Mouse (Mus musculus) lung, postnatal 14 days (tissue): ENCODE results near the gene Tubb2a.

ENCODE experiments used
- DNase-seq: peaks from one replicate; pipeline ENCODE4 v3.0.0; 2021

Tubb2a gene

GRCm38 (mm10) chr13:34077492-34078271 lies at the start of gene Tubb2a:
Tubb2a (minus strand) TSS chr13:34078007.
- peak; percentile 96 for DNase-seq

DNA sequence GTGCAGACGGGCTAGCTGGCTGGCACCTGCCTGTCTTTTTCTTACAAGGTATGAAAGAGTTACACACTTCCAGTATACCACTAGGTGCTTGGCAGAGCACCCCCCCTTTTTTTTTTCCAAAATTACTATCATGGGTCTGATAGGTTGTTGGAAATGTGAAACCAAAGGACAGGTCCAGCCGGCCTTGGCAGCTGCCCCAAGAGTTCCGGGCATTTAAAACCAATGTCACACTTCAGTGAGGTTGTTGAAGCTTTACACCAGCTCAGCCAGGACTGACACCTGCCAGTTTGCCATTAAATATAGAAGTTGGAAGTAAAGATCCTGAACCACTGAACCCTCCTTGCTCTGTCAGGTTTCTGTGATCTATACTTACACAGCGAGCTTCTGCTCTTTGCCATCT lies 47.9 kb upstream of the Tubb2a start:
- no peak for DNase-seq

- no peak for DNase-seq
Observed at GRCm38 (mm10) chr13:34120536-34120935, 42.7 kb upstream of the Tubb2a start.

DNA sequence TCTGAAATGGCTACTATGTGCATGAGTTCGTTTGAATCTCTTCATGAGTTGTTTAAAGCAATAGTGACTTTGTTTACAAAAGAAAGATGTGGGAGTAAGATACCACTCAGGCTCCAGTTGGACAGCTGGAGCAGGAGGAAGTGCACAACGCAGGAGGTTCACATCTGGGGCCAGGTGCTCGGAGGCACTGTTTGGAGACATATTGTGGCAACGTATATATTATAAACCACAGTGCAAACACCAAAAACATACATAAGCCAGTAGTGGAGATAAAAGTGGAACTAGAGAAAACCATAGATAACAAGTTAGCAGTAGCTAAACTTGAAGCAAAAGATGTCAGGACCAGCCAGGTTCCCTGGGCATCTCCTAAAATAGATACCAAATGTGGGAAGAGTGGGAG lies 41.6 kb upstream of the Tubb2a start:
- no peak for DNase-seq

GRCm38 (mm10) chr13:34118816-34119215 lies 41.0 kb upstream of the Tubb2a start:
- no peak for DNase-seq

DNA sequence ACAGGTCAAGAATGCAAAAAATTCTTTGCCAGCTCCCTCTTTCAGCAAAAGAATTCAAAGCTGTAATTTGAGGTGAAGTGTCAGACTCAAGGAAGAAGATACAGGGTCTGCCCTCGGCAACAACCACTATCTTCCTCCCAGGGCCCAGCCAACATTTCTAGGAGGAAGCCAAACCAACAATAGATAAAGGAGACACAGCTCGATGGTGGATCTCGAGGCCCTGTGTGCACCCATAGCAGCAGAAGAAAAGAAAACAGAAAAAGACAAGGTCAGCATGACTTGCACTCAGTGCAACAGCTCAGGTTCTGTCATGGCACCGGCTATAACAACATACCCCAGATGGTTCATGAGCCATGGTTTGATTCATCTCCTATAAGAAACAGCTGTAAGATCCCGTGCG lies 38.7 kb upstream of the Tubb2a start:
- DNase-seq, result no peak

DNA sequence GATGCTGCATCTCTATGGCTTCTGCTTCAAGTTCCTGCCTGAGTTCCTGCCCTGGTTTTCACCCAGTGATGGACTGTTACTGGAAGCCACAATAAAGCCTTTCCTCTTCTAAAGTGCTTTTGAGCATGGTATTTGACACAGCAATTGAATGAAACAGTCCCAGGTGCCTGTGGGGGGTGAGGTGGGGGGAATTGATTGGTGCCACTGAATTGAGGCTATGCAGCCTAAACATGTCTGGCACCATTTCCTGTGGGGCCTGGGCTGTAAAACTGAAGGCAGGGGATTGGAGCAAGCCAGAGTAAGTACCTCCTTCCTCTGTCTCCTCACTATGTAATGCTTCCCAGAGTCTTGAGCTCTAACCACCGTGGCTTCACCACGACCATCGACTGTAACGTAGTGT lies 36.8 kb upstream of the Tubb2a start:
- no peak for DNase-seq

DNA sequence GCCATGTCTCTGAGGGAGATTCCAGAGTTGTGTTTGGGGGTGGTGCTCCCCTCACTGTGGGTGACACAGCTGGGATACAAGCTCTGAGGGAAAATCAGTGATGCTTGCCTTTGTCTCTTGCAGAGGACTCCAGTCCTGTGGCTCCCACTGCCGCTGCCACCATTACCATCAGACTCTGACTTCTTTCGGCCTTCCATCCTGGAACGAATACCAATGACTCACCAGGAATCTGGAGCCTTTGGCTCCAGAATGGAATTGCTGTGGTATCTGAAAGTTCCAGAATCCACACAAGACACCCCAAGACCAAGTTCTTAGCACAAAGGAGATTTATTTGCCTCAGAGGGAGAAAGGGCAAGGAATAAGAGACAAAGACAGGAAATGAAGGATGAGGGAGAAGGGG lies 35.3 kb upstream of the Tubb2a start:
- no peak for DNase-seq

DNA sequence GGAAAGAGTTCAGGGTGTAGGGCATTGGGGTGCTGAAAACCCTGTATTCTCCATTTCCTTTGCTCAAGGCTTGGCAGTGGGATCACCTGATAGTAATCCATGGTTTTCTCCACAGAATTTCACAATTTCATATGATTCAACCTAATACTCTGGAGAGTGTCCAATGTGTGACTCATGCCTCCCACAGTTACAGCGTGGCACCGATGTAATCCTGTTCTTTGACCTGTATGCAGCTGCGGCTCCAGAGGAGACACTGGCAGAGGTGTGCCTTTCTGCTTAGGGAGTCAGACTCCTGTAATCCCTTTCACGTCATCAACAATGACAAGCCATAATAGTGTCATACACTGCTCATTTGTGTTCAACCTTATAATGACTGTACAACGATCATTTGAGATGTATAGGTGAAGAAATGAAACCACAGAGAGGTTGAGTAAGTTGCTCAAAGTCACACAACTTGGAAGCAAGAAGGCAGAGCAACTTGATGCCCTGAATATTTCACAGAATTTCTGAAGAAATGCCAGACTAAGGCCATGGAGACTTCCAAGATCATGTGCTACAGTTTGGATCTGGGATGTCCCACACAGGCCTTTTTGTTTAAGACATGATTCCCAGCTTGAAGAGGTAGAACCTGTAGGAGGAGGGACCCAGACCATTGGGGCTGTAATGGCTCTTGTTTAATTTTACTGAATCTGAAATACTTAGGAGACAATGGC lies 34.7 kb upstream of the Tubb2a start:
- DNase-seq, result peak; percentile 46

DNA sequence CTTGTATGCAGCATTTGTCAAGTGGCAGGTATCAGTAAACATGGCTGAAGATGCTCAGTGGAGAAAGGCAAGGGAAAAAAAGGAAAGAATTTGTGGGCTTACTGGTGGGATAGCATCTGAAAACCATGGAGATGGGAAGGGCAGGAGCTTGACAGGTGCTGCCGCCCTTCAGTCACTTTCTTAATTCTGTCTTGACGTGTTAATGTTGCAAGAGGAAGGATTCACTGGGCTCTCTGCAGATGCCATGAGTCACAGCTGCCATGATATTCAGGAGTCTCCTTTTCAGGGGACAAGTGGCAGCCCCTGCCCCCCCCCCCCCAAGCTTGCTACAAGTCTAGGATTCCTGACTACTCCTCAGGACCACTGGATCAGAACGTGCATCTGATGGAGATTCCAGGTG lies 34.1 kb upstream of the Tubb2a start:
- no peak for DNase-seq

DNA sequence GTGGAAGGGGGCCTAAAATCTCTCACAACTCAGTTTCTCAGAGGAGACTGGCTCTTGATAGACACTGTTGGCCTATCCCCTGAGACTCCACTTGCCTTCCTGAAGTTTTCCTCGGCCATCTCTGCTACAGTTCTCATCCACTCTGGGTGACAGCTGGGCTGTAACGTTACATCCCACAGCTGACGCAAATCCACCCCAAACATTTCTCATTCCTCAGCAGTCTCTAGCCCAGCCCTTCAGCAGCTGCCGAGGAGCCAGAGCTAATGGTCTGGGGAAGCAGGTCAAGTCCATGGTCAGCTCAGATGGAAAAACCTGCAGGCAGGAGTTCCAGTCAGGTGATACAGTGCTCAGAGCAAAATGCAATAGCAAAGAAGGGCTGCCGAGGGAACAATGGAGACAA lies 33.2 kb upstream of the Tubb2a start:
- DNase-seq, result no peak

GRCm38 (mm10) chr13:34109677-34110058 lies 31.9 kb upstream of the Tubb2a start:
- DNase-seq, result no peak

- no peak for DNase-seq
Observed at GRCm38 (mm10) chr13:34109035-34109676, 31.3 kb upstream of the Tubb2a start.

GRCm38 (mm10) chr13:34106999-34107398 lies 29.2 kb upstream of the Tubb2a start:
- no peak for DNase-seq

DNA sequence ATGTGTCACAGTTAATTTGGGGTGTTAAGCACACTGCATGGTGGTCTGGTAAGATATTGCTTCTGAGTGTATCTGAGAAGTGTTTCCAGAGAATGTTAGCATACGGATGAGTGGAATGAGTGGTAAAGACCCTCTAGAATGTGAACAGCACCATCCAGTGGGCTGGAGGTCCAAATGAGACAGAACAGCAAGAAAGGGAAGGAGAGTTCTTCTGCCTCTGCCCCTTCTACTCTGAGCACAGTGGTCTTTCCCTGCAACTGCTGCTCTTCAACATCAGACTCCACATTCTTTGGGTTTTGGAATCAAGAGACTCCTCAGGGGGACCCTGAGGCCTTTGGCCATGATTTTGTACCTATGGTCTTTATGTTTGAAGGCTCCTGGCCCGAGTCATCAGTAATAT lies 28.4 kb upstream of the Tubb2a start:
- DNase-seq, result no peak

DNA sequence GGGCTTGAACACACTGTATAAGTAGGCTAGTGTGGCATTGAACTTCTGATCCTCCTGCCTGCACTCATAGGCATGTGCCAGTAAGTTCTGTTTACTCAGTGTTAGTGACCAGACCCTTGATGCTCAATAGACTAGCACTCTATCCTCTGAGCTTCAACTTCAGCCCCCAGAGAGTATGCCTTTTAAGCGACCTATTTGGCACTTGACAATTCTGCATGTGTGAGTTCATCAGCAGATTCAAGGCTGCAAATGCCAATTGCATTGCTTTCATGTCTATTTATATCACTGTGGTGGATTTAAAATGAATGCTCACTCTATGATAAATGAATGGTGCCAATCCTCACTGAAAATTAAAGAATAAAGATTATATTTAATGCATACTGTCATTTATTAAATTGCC lies 27.6 kb upstream of the Tubb2a start:
- no peak for DNase-seq

GRCm38 (mm10) chr13:34101908-34102307 lies 24.1 kb upstream of the Tubb2a start:
- DNase-seq, result no peak

DNA sequence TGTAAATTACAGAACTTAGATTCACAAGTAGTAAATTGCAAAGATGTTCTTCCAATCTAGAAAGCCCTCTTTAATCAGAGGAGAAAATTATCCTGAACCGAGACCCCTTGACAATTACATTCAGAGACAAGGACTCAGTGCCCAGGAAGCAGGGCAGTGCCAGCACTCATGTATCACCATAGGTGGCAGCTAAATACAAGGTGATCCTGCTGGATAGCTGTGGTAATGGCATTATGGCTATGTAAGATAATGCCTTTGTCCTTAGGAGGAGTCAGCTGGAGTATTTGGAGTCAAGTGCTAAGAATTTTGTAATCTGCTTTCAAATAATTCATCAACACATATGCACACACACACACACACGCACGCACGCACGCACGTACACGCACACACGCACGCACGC lies 23.4 kb upstream of the Tubb2a start:
- DNase-seq, result no peak

- DNase-seq, result no peak
Observed at GRCm38 (mm10) chr13:34100733-34101132, 22.9 kb upstream of the Tubb2a start.

DNA sequence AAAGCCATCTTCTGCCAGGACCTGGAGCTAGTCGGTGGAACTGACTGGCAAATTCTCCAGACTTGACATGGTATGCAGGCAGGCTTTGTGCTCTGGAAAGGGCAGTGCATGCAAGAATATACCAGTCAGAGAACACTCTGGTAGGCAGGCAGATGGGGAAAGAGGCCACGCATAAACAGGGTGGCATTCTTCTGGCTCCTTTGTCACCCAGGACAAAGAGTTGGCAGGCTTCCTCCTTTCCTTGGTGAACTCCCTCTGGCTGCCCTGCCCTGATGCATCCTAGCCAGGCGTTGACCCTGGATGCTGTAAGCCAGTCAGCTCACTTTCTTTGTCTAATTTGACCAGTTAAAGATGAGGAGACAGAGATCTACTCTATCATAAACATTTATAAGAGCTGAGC lies 19.3 kb upstream of the Tubb2a start:
- no peak for DNase-seq

GRCm38 (mm10) chr13:34096455-34096854 lies 18.6 kb upstream of the Tubb2a start:
- DNase-seq, result peak; percentile 40

DNA sequence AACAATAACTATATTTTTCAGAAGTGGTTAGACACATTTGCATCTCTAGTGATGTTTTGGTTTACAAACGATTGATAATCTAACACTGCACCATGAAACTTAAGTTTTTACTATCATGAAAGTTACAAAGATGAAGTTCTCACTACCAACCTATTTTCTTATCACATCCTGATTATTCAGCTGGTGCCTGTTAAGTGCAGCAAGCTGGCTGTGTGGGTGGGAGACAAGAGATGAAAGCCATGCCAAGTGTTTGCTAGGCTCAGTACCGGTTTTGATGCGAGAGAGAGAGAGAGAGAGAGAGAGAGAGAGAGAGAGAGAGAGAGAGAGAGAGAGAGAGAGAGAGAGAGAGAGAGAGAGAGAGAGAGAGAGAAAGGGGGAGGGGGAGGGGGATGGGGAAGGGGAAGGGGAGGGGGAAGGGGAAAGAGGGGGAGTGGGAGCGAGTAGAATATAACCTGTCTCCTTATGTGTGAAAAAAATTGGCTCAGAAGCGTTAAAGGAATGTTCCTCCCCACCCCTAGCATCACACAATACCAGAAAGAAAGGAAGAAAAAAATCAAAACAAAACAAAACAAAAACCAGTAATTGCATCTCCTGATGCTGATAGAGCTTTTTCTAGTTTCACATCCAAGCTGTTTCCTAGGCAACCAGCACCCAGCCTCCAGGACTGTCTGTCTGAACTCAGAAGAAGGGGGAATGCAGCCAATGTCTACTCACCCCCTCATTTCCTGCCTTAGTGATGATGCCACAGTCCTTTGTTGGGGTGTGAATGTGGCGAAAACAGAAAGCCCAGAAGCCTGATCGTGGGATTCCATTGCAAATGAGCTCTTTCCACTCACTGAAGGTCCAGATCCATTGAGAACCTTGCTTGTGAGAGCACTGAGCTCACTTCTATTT lies 18.0 kb upstream of the Tubb2a start:
- DNase-seq, result no peak

GRCm38 (mm10) chr13:34089358-34089757 lies 11.6 kb upstream of the Tubb2a start:
- no peak for DNase-seq
